Mouse (Mus musculus) gastrocnemius, adult 8-10 months (tissue): ENCODE measurements around the gene Ankrd13a. TPM values are rescaled to one million over a fixed set of nuclear protein-coding genes. Genes with fewer than 3 reads are reported as not detected.
"Not testable (repeated sequence)": the region's sequence is repeated elsewhere in the genome, so short reads cannot be mapped to it uniquely, and the experiment has no call there.

Experiments
- DNase-seq, 2 experiments: peaks; one replicate each; pipeline ENCODE4 v3.0.0; 2022; ENCODE audit warnings: low spot score in 2 of 2
- microRNA-seq: library from miRNA; unstranded; fragments of <30 nt; microRNA quantifications from one replicate; pipeline ENCODE4 v1.2.0, GENCODE M21; 2022
- total RNA-seq, 4 experiments: library from RNA; stranded (reverse); gene quantifications; 2 replicates each; pipeline ENCODE4 v1.2.4; 2022

Ankrd13a gene
- total RNA-seq, 4 experiments from 2014 or later = 12.8 to 15.7 (median 14.4) TPM

- DNase-seq = peak in 1 of 2 experiments; percentile 4
These were observed 49.7 kb downstream of the Ankrd13a start for GRCm38 (mm10) chr5:114824197-114824596.

GRCm38 (mm10) chr5:114825978-114826691 is 51.7 kb downstream of the Ankrd13a start:
- DNase-seq = no peak

GRCm38 (mm10) chr5:114827427-114827826 is 53.0 kb downstream of the Ankrd13a start:
- DNase-seq = no peak

- no peak for DNase-seq
These were observed 55.3 kb downstream of the Ankrd13a start for GRCm38 (mm10) chr5:114829740-114830139.

GRCm38 (mm10) chr5:114836886-114837285 is 62.4 kb downstream of the Ankrd13a start:
- no peak for DNase-seq

GRCm38 (mm10) chr5:114840481-114840880 is 66.0 kb downstream of the Ankrd13a start:
- not testable (repeated sequence) for DNase-seq

GRCm38 (mm10) chr5:114842155-114842554 is 67.7 kb downstream of the Ankrd13a start:
- DNase-seq = not testable (repeated sequence)

- DNase-seq = no peak
These were observed 68.2 kb downstream of the Ankrd13a start for GRCm38 (mm10) chr5:114842674-114843073.

GRCm38 (mm10) chr5:114844371-114844770 is 69.9 kb downstream of the Ankrd13a start:
- not testable (repeated sequence) for DNase-seq

- no peak for DNase-seq
These were observed 77.2 kb downstream of the Ankrd13a start for GRCm38 (mm10) chr5:114851565-114852236.

- DNase-seq = not testable (repeated sequence)
These were observed 78.9 kb downstream of the Ankrd13a start, which contains the start of gene 4930519G04Rik for GRCm38 (mm10) chr5:114853364-114853763. TSS of gene 4930519G04Rik (plus strand) at chr5:114853664.

Small RNAs within 50 kb of the gene (microRNA-seq; reads per million reads assigned to microRNA genes)
- gene Mir6240 = 51.5 reads per million, percentile 40 among the genes with 10 or more reads in this experiment

Other genes starting within 250 kb of the Ankrd13a start
- gene Fam222a, start 206.7 kb upstream of the Ankrd13a start, total RNA-seq = under 1 TPM; 0.07 to 0.34 (median 0.30) TPM
- 1 to 10 TPM; 1.3 to 1.7 (median 1.3) TPM for gene Trpv4, start 116.3 kb upstream of the Ankrd13a start, total RNA-seq
- 1 to 10 TPM; 4.9 to 8.5 (median 6.7) TPM for gene Gltp, start 83.7 kb upstream of the Ankrd13a start, total RNA-seq
- 1 to 10 TPM; 3.1 to 3.9 (median 3.4) TPM for gene Tchp, start 66.9 kb upstream of the Ankrd13a start, total RNA-seq
- gene Git2, start 840 bp downstream of the Ankrd13a start, total RNA-seq = 10 to 100 TPM; 12.7 to 19.4 (median 16.6) TPM
- gene 1500011B03Rik, start 48.8 kb downstream of the Ankrd13a start, total RNA-seq = 1 to 10 TPM; 2.1 to 6.2 (median 3.1) TPM
- not detected for gene 4930519G04Rik, start 79.0 kb downstream of the Ankrd13a start, total RNA-seq
- gene Gm9936, start 84.0 kb downstream of the Ankrd13a start, total RNA-seq = not detected
- 1 to 10 TPM in 2 of 4 experiments, under 1 TPM in 2; 0.19 to 1.6 (median 0.86) TPM for gene Oasl2, start 122.3 kb downstream of the Ankrd13a start, total RNA-seq
- not detected for gene Oasl1, start 148.6 kb downstream of the Ankrd13a start, total RNA-seq
- gene 2210016L21Rik, start 167.5 kb downstream of the Ankrd13a start, total RNA-seq = 10 to 100 TPM; 16.9 to 29.0 (median 26.0) TPM
- gene Hnf1a, start 196.4 kb downstream of the Ankrd13a start, total RNA-seq = not detected
- gene Sppl3, start 236.5 kb downstream of the Ankrd13a start, total RNA-seq = 10 to 100 TPM; 18.2 to 20.9 (median 20.0) TPM